Mouse (Mus musculus) testis, postnatal 14 days (tissue): ENCODE results near the gene Ambp.

ENCODE experiments used
- DNase-seq: peaks from one replicate; pipeline ENCODE4 v3.0.0; 2021; ENCODE audit warnings: low spot score

The Ambp gene

DNA sequence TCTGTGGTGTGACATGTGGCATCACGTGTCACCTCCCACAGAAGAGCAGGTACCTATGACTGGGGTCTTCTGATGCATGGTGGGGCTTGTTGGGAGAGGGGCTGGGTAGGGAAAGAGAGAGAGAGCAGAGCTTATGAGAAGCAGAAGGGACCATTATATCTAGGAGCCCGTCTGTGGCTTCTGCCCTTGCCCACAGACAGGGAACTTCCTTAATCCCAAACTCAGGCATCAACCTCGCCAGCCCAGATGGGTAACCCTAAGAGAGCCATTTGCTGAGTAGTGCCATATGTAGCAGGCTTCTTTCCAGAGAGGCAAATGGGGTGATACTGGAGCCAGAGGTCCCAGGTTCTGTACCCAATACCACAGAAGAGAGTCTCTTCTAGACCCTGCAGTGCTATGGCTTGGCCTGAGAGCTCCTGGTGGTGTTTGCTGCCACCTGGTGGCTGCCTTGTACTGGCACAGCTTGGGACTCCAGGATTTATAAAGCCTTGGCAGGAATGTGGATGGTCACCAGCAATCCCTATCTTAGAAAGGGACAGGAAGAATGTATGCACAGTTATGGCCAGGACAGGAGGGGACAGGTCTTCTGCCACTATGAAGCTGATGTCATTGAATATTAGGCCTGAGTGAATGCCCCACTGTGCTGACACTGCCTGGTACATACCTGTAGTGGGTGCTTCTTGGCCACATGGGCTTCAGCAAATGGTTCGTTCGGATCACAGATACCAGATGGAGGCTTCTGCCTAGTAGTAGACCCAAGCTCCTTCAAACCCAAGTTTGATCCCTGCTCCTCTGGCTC, 35.8 kb downstream of the Ambp start:
- DNase-seq: peak; percentile 62

DNA sequence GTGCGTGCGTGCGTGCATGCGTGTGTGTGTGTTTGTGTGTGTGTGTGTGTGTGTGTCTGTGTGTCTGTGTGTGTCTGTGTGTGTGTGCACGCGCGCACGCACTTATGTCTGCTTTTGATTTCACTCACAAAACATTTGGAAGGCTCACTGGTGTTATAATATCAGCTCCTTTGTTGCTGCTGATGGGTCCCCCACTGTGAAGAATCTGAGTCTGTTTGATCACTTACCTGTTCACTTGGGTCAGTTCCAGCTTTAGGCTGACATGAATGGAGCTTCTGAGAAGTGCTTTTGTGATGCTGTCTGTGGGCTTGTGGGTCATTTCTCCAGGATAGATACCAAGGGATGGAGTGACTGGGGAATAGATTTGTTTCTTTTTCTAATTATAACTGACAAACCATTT, 48.9 kb downstream of the Ambp start:
- DNase-seq: no peak

DNA sequence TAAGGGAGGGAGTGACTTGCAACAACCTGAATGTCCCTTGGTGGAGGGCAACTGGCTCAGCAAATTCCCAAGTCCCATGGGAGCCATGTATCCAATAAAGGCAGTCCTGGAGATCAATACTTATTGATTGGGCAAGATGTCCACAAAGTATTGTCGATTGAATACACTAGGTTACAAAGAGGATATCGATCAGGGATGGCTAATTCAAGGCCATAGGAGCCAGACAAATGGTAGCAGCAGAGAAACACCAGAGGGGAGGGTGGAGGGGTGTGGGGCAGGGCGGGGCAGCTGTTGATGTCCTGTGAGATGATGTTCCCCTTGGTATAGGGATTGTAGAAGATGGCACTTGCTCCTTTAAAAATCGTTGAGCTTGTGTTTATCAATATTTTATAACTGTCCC, 52.6 kb downstream of the Ambp start:
- DNase-seq: no peak

DNA sequence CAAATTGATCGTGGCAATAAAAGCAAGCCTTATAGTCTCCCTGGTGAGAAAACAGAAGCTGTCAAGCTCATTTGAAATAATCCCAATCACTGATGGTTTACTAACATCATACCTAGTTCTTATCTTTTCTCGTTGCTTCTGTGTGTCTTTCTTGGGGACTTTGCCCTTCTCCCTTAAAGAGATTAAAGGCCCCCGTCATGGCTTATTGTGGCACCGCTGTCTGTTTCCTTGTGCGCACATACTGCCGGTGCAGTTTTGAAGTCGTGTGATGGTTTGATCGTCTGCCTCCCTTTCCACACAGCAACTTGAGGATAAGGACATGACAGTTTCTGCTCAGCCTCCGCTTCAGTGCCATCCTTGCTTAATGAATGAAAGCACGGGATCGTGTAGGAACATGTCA, 54.1 kb downstream of the Ambp start:
- DNase-seq: no peak

DNA sequence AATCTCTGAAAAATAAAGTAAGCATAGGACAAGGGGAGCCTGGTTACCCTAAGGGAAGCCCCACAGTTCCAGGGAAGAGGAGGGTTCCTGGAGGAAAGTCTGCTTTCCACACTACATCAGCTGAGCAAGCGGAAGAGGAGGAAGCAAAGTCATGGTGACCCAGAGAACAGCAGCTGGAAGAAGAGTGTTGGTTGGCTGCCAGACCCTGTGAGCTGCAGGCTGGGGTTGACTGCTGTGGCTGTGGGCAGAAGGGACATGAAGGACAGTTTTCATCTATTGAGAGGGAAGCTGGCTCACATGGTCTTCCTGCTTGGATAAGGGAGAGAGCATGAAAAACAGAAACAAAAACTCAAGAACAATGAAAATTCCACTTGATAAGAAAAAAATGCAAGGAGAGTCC, 57.0 kb downstream of the Ambp start:
- DNase-seq: no peak
